8 mouse cellular contexts compared by ENCODE assay signal in the genomic region with DNA sequence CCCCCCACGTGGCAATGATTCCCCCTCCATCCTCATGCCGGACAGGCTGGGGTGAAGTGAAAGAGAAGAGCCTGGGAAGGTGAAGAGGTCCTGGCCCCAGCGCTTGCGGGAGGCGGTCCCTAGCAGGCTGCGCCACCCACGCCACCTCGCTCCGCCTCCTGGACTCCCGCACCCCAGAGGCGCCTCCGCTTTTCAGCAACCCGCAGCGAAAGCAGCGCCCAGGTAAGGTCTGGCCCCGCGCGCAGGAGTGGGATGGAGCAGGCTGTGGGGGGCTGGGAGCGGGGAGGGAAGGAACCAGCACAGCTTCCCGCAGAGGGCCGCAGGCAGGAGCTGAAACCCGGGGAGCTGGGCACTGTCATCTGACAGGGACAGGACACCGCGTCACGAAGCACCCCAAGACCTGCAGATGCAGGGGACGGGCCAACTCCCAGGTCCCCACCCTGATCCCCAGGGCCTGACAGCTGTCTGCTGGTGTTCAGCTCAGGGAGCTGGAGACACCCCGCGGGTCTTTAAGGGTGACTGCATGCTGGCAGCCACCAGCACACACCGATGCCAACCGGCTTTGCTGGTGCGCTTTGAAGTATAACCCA. TPM values are rescaled to one million over a fixed set of nuclear protein-coding genes. Genes with fewer than 3 reads are reported as not detected.
DNase-seq lines count a peak whose midpoint lies in the region; ATAC-seq and TF ChIP-seq lines count a peak whose summit lies in the region.

A gene (plus strand): TSS at position 157 of the 590 bp plus-strand sequence.

- under 1% methylated on average over 31 of the region's 31 CpGs for WGBS in embryonic facial prominence, embryonic 12.5 days
- WGBS in hindbrain, embryonic 12.5 days = 2% methylated on average over 30 of the region's 31 CpGs
- 1% methylated on average over 31 of the region's 31 CpGs for WGBS in midbrain, embryonic 12.5 days
- WGBS in stomach, postnatal 0 days = 1% methylated on average over 30 of the region's 31 CpGs

- H3K4me2 ChIP-seq in embryonic facial prominence, embryonic 12.5 days (replicated peaks) = peak within 1 kb of the TSS; percentile 86
- peak within 1 kb of the TSS; percentile 80 for H3K4me2 ChIP-seq in hindbrain, embryonic 12.5 days (replicated peaks)
- peak within 1 kb of the TSS; percentile 71 for H3K4me2 ChIP-seq in midbrain, embryonic 12.5 days (replicated peaks)
- peak within 1 kb of the TSS; percentile 79 for H3K4me2 ChIP-seq in stomach, postnatal 0 days (replicated peaks; ENCODE audit: low read depth)

- peaks cover 3% of the 10 kb centered on the region for H3K4me1 ChIP-seq in ES-Bruce4 (ENCODE audit: control insufficient read depth, insufficient read depth, low read length)
- peaks cover 24% of the 10 kb centered on the region for H3K4me1 ChIP-seq in embryonic facial prominence, embryonic 12.5 days
- peaks cover 13% of the 10 kb centered on the region for H3K4me1 ChIP-seq in hindbrain, embryonic 12.5 days
- H3K4me1 ChIP-seq in midbrain, embryonic 12.5 days = peaks cover 12% of the 10 kb centered on the region
- no peaks in the 10 kb centered on the region for H3K4me1 ChIP-seq in stomach, postnatal 0 days (replicated peaks; ENCODE audit: control insufficient read depth, insufficient read depth)

- intact Hi-C loops in left cerebral cortex, postnatal 14 days (cut with DNase I) = no loop called here

- no peak for TF ChIP-seq CTCF in ES-Bruce4 (IDR thresholded peaks at IDR 0.05; ENCODE audit: low read depth, low read length)
- no peak for TF ChIP-seq CTCF in stomach, postnatal 0 days (IDR thresholded peaks at IDR 0.05; ENCODE audit: low read depth)

- peak; percentile 10 for DNase-seq in cerebellum, adult 11-12 months
- no peak for DNase-seq in cerebellum, adult 9-10 months
- peak; percentile 13 to 27 for DNase-seq in left cerebral cortex, postnatal 14 days (ENCODE audit: low spot score in 2 of 2)
- peak; percentile 64 for DNase-seq in stomach, postnatal 0 days (ENCODE audit: low spot score)

- H3K9ac ChIP-seq in ES-Bruce4 (ENCODE audit: low read depth, poor library complexity, severe bottlenecking) = peak within 1 kb of the TSS; percentile 24
- peak within 1 kb of the TSS; percentile 56 for H3K9ac ChIP-seq in embryonic facial prominence, embryonic 12.5 days
- H3K9ac ChIP-seq in hindbrain, embryonic 12.5 days = peak within 1 kb of the TSS; percentile 62
- peak within 1 kb of the TSS; percentile 57 for H3K9ac ChIP-seq in midbrain, embryonic 12.5 days (replicated peaks)
- H3K9ac ChIP-seq in stomach, postnatal 0 days (ENCODE audit: low read length) = peak within 1 kb of the TSS; percentile 55

- H3K4me3 ChIP-seq in ES-Bruce4 (ENCODE audit: low read depth, low read length) = peak within 1 kb of the TSS; percentile 39
- peak within 1 kb of the TSS; percentile 42 for H3K4me3 ChIP-seq in embryonic facial prominence, embryonic 12.5 days
- H3K4me3 ChIP-seq in hindbrain, embryonic 12.5 days = peak within 1 kb of the TSS; percentile 40
- H3K4me3 ChIP-seq in midbrain, embryonic 12.5 days = peak within 1 kb of the TSS; percentile 43
- peak within 1 kb of the TSS; percentile 43 for H3K4me3 ChIP-seq in stomach, postnatal 0 days (ENCODE audit: low read depth, low read length)

- H3K27me3 ChIP-seq in ES-Bruce4 (ENCODE audit: control insufficient read depth, insufficient read depth, low read length, poor library complexity, severe bottlenecking) = no peaks in the 10 kb centered on the region
- peaks cover 36% of the 10 kb centered on the region for H3K27me3 ChIP-seq in embryonic facial prominence, embryonic 12.5 days
- peaks cover 43% of the 10 kb centered on the region for H3K27me3 ChIP-seq in hindbrain, embryonic 12.5 days
- peaks cover 42% of the 10 kb centered on the region for H3K27me3 ChIP-seq in midbrain, embryonic 12.5 days
- no peaks in the 10 kb centered on the region for H3K27me3 ChIP-seq in stomach, postnatal 0 days (ENCODE audit: control insufficient read depth, insufficient read depth, low read length)

- ATAC-seq in embryonic facial prominence, embryonic 12.5 days (ENCODE audit: insufficient number of reproducible peaks, insufficient read depth, low FRiP score, low TSS enrichment) = 0 out of 2 replicates have a peak, but pooled peaks have one; percentile 22
- no peak for ATAC-seq in hindbrain, embryonic 12.5 days (ENCODE audit: low FRiP score)
- ATAC-seq in midbrain, embryonic 12.5 days (ENCODE audit: low FRiP score, low read depth) = no peak
- peak; percentile 63 for ATAC-seq in stomach, postnatal 0 days (ENCODE audit: low FRiP score, low TSS enrichment)

- no peak within 1 kb of the TSS for H3K27ac ChIP-seq in ES-Bruce4 (ENCODE audit: insufficient read depth, low read length)
- no peak within 1 kb of the TSS for H3K27ac ChIP-seq in embryonic facial prominence, embryonic 12.5 days
- H3K27ac ChIP-seq in hindbrain, embryonic 12.5 days = no peak within 1 kb of the TSS
- no peak within 1 kb of the TSS for H3K27ac ChIP-seq in midbrain, embryonic 12.5 days (replicated peaks)
- peak within 1 kb of the TSS; percentile 35; the same call in 1 of the 2 replicates for H3K27ac ChIP-seq in stomach, postnatal 0 days (replicated peaks)

- TF ChIP-seq EP300 in ES-Bruce4 (IDR thresholded peaks at IDR 0.05; ENCODE audit: insufficient read depth, low read depth, low read length) = no peak
- TF ChIP-seq EP300 in stomach, postnatal 0 days (optimal IDR thresholded peaks at IDR 0.05) = no peak

- no peak for TF ChIP-seq POLR2A in ES-Bruce4 (IDR thresholded peaks at IDR 0.05; ENCODE audit: insufficient read depth, low read length)

- H3K36me3 ChIP-seq in ES-Bruce4 (ENCODE audit: control insufficient read depth, insufficient read depth, low read length, poor library complexity, severe bottlenecking) = no peaks in the 10 kb centered on the region
- no peaks in the 10 kb centered on the region for H3K36me3 ChIP-seq in embryonic facial prominence, embryonic 12.5 days
- H3K36me3 ChIP-seq in hindbrain, embryonic 12.5 days = no peaks in the 10 kb centered on the region
- H3K36me3 ChIP-seq in midbrain, embryonic 12.5 days = no peaks in the 10 kb centered on the region
- no peaks in the 10 kb centered on the region for H3K36me3 ChIP-seq in stomach, postnatal 0 days (ENCODE audit: control insufficient read depth, insufficient read depth, low read length)

- no peaks in the 10 kb centered on the region for H3K9me3 ChIP-seq in ES-Bruce4 (replicated peaks; ENCODE audit: control insufficient read depth, insufficient read depth, low read length, poor library complexity, severe bottlenecking)
- no peaks in the 10 kb centered on the region for H3K9me3 ChIP-seq in embryonic facial prominence, embryonic 12.5 days
- no peaks in the 10 kb centered on the region for H3K9me3 ChIP-seq in hindbrain, embryonic 12.5 days (replicated peaks)
- H3K9me3 ChIP-seq in midbrain, embryonic 12.5 days = no peaks in the 10 kb centered on the region
- no peaks in the 10 kb centered on the region for H3K9me3 ChIP-seq in stomach, postnatal 0 days (ENCODE audit: control insufficient read depth, low read length)

RNA-seq across cellular contexts. Expression of the gene that starts here (rescaled TPM):
- 0.58 and 1.3 TPM in 2 replicates for polyA plus RNA-seq in ES-Bruce4 (2011; ENCODE audit: insufficient read depth, insufficient read length, low read depth, missing spikeins)
- 1.7 and 2.4 TPM in 2 replicates for polyA plus RNA-seq in embryonic facial prominence, embryonic 12.5 days (2016; fragmentation: Nextera tagmentation; extraction: Ambion mirVana)
- polyA plus RNA-seq in hindbrain, embryonic 12.5 days (2016; fragmentation: Nextera tagmentation; extraction: Ambion mirVana) = 1.1 and 1.3 TPM in 2 replicates
- total RNA-seq in left cerebral cortex, postnatal 14 days (2021) = 1 to 10 TPM; 3.1 to 4.7 TPM
- 0.25 and 0.43 TPM in 2 replicates for polyA plus RNA-seq in midbrain, embryonic 12.5 days (2016; fragmentation: Nextera tagmentation; extraction: Ambion mirVana)
- polyA plus RNA-seq in stomach, postnatal 0 days (2015; fragmentation: Nextera tagmentation; extraction: Ambion mirVana) = 2.1 and 2.3 TPM in 2 replicates

Comparison
In these comparisons a context has a peak if more than half of its experiments do, and no peak if none do; other contexts are left out.
1. ATAC-seq: peak in embryonic facial prominence, embryonic 12.5 days (single experiment) and stomach, postnatal 0 days (single experiment); none in hindbrain, embryonic 12.5 days (single experiment) and midbrain, embryonic 12.5 days (single experiment).
2. Peak in every context shown above with its lines, with median percentiles within 50 percentile points of each other: H3K4me3 ChIP-seq, H3K9ac ChIP-seq and H3K4me2 ChIP-seq.